Mouse (Mus musculus): Measurements from ENCODE around the gene Tdrd9. TPM values are rescaled to one million over a fixed set of nuclear protein-coding genes. Genes with fewer than 3 reads are reported as not detected.
"Not testable (repeated sequence)": the region's sequence is repeated elsewhere in the genome, so short reads cannot be mapped to it uniquely, and the experiment has no call there.

Gene Tdrd9
- polyA plus RNA-seq, 1 experiment from 2014 or later = 0.32 TPM

- TF ChIP-seq CTCF (IDR thresholded peaks at IDR 0.05; ENCODE audit: low read depth) = peak; percentile 23
- H3K4me2 ChIP-seq (ENCODE audit: low read length) = no peak overlapping the region
- WGBS = 43% methylated on average over 11 of the region's 11 CpGs
- peak overlapping the region; percentile 38 for H3K27ac ChIP-seq
- ATAC-seq (replicated peaks; ENCODE audit: low FRiP score, low read depth) = peak; percentile 80
- H3K36me3 ChIP-seq (ENCODE audit: insufficient read depth, low read length) = no peaks in the 10 kb centered on the region
- no peaks in the 10 kb centered on the region for H3K9me3 ChIP-seq (replicated peaks; ENCODE audit: low read length)
- H3K4me1 ChIP-seq (replicated peaks; ENCODE audit: insufficient read depth, low read length) = peaks cover 48% of the 10 kb centered on the region
- no peaks in the 10 kb centered on the region for H3K27me3 ChIP-seq (ENCODE audit: insufficient read depth, low read length)
- DNase-seq (ENCODE audit: low spot score) = peak; percentile 78
- H3K4me3 ChIP-seq (replicated peaks; ENCODE audit: low read depth, low read length) = no peak overlapping the region
- no peak overlapping the region for H3K9ac ChIP-seq (ENCODE audit: low read depth, low read length)
These were observed 38.2 kb upstream of the Tdrd9 start for GRCm38 (mm10) chr12:111933032-111933704.

DNA sequence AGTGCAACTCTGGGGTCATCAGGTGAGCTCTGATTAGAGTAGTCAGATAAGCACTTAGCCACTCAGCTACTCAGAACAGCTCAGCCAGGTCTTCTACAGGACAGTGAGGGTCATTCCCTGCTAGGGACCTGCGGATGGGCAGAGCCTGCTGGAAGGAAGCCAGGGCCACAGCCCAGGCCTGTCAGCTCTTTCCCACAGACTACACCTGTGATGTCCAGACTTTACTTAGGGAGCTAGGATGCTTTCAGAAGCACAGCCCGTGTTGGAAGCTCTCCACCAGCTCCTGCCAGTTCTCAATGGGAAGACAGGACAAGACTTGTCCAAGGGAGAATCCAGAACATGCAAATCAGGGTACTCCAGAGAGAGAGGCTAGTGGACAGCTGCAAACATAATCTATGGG, 37.4 kb upstream of the Tdrd9 start:
- Histone ChIP-seq H3K27ac (peak overlapping the region; percentile 38; the same call in 1 of the 2 replicates), H3K27me3 (ENCODE audit: insufficient read depth, low read length) (no peaks in the 10 kb centered on the region), H3K4me3 (replicated peaks; ENCODE audit: low read depth, low read length) (no peak overlapping the region), H3K9ac (ENCODE audit: low read depth, low read length) (no peak overlapping the region), H3K9me3 (replicated peaks; ENCODE audit: low read length) (no peaks in the 10 kb centered on the region), H3K36me3 (ENCODE audit: insufficient read depth, low read length) (no peaks in the 10 kb centered on the region), H3K4me1 (replicated peaks; ENCODE audit: insufficient read depth, low read length) (peaks cover 54% of the 10 kb centered on the region), H3K4me2 (ENCODE audit: low read length) (no peak overlapping the region)
- whole genome bisulfite sequencing = 51% methylated on average over 2 of the region's 2 CpGs
- no peak for ATAC-seq (replicated peaks; ENCODE audit: low FRiP score, low read depth)
- no peak for DNase-seq (ENCODE audit: low spot score)
- no peak for TF ChIP-seq CTCF (IDR thresholded peaks at IDR 0.05; ENCODE audit: low read depth)

GRCm38 (mm10) chr12:111936706-111937550, 34.4 kb upstream of the Tdrd9 start:
- no peak overlapping the region for H3K4me3 ChIP-seq (replicated peaks; ENCODE audit: low read depth, low read length)
- no peaks in the 10 kb centered on the region for H3K36me3 ChIP-seq (ENCODE audit: insufficient read depth, low read length)
- DNase-seq (ENCODE audit: low spot score) (peak; percentile 64), ATAC-seq (replicated peaks; ENCODE audit: low FRiP score, low read depth) (peak; percentile 67)
- no peak for TF ChIP-seq CTCF (IDR thresholded peaks at IDR 0.05; ENCODE audit: low read depth)
- no peaks in the 10 kb centered on the region for H3K27me3 ChIP-seq (ENCODE audit: insufficient read depth, low read length)
- H3K4me1 ChIP-seq (replicated peaks; ENCODE audit: insufficient read depth, low read length) = peaks cover 52% of the 10 kb centered on the region
- 0 out of 2 replicates have a peak overlapping the region, but pooled peaks have one; percentile 27 for H3K9ac ChIP-seq (ENCODE audit: low read depth, low read length)
- H3K9me3 ChIP-seq (replicated peaks; ENCODE audit: low read length) = no peaks in the 10 kb centered on the region
- H3K27ac ChIP-seq = peak overlapping the region; percentile 89
- peak overlapping the region; percentile 25 for H3K4me2 ChIP-seq (ENCODE audit: low read length)
- WGBS = 31% methylated on average over 24 of the region's 24 CpGs

GRCm38 (mm10) chr12:111938623-111939177, 32.7 kb upstream of the Tdrd9 start:
- Histone ChIP-seq H3K36me3 (ENCODE audit: insufficient read depth, low read length) (no peaks in the 10 kb centered on the region), H3K4me3 (replicated peaks; ENCODE audit: low read depth, low read length) (no peak overlapping the region), H3K27ac (peak overlapping the region; percentile 89; the same call in 1 of the 2 replicates), H3K4me2 (ENCODE audit: low read length) (no peak overlapping the region), H3K9ac (ENCODE audit: low read depth, low read length) (no peak overlapping the region), H3K9me3 (replicated peaks; ENCODE audit: low read length) (no peaks in the 10 kb centered on the region), H3K4me1 (replicated peaks; ENCODE audit: insufficient read depth, low read length) (peaks cover 40% of the 10 kb centered on the region), H3K27me3 (ENCODE audit: insufficient read depth, low read length) (no peaks in the 10 kb centered on the region)
- WGBS = 33% methylated on average over 1 of the region's 1 CpGs
- ATAC-seq (replicated peaks; ENCODE audit: low FRiP score, low read depth) (peak; percentile 23; the same call in 1 of the 2 replicates), DNase-seq (ENCODE audit: low spot score) (peak; percentile 73)
- TF ChIP-seq CTCF (IDR thresholded peaks at IDR 0.05; ENCODE audit: low read depth) = no peak

DNA sequence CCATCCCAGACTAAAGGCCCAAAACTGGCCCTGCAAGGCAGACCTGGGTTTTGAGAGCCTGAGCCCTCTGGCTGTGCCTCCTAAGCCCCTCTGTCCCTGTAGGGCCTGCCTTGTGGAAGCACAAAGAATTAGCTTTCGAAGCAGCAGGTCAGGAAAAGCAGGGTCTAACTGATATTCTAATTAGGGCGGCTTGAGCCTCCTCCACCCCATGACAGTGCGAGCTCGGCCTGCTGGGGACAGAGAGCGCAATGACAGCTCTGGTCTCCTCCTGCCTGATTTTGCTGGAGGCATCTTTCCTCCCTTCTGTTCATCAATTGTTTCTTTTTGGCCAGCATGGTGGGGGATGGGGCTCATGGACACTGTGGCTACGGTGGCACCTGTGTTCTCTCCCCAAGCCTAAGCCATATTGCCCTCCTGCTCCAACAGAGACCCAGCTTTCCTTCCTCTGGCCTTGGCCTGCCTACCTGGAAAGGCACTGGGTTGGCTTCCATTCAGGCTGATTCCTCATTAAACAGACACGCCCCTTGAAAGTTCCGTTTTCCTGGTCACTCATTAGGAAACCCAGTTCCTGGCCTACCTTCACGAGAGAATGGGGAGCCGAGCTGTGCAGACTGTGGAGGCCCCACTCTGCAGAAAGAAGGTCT, 27.8 kb upstream of the Tdrd9 start:
- WGBS = 71% methylated on average over 10 of the region's 10 CpGs
- Histone ChIP-seq H3K27me3 (ENCODE audit: insufficient read depth, low read length) (no peaks in the 10 kb centered on the region), H3K9ac (ENCODE audit: low read depth, low read length) (0 out of 2 replicates have a peak overlapping the region, but pooled peaks have one; percentile 24), H3K4me3 (replicated peaks; ENCODE audit: low read depth, low read length) (no peak overlapping the region), H3K36me3 (ENCODE audit: insufficient read depth, low read length) (no peaks in the 10 kb centered on the region), H3K27ac (peak overlapping the region; percentile 68; the same call in 1 of the 2 replicates), H3K4me2 (ENCODE audit: low read length) (0 out of 2 replicates have a peak overlapping the region, but pooled peaks have one; percentile 24), H3K4me1 (replicated peaks; ENCODE audit: insufficient read depth, low read length) (peaks cover 19% of the 10 kb centered on the region; the same call in 1 of the 2 replicates), H3K9me3 (replicated peaks; ENCODE audit: low read length) (no peaks in the 10 kb centered on the region)
- no peak for ATAC-seq (replicated peaks; ENCODE audit: low FRiP score, low read depth)
- no peak for DNase-seq (ENCODE audit: low spot score)
- no peak for TF ChIP-seq CTCF (IDR thresholded peaks at IDR 0.05; ENCODE audit: low read depth)

DNA sequence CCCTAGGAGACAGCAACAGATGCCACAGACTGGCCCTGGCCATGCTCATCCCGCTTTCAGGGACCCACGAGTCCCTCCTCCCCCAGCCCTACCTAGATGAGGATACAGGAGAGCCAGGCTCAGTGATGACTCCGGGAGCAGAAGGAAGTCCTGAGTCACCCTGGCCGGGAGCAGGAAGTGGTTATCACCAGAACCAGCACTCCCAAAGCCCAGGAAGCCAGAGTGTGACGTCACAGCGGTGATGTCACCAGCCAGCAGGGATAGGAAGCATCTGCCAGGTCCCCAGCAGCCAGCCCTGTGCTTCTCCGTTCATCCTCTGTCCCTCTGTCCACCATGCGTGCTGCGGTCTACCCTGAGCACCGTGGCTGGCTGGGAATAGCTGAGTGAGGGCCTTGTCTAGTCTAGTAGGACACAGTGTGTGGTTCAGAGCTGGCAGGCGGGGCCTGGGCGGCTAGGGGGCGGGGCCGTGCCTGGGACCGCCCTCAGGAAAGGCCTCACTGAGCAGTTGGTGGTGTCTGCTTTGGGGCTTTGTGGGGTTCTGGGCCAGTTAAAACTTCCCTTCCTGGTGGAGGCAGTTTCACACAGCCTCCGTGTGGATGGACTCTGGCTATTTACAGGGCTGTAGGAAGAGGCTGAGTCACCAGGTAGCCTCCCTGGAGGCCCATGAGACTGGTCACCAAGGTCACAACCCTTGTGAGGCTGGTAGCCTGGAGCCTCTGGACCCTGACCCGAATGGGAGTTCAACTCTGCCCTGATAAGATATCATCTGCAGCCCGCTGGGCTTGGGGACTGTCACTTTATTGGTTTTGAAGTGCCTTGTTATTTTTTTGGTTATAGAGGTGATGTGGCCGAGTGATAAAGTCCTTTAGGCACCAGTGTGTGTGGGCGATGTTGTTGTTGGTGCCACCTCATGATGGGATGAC, 27.0 kb upstream of the Tdrd9 start:
- DNase-seq (ENCODE audit: low spot score); H3K4me3 ChIP-seq (replicated peaks; ENCODE audit: low read depth, low read length): not testable (repeated sequence)
- ATAC-seq (replicated peaks; ENCODE audit: low FRiP score, low read depth) = peak; percentile 72

More for the DNA sequence above, 27.0 kb upstream of the Tdrd9 start:
- not testable (repeated sequence) for H3K9me3 ChIP-seq (replicated peaks; ENCODE audit: low read length); H3K36me3 ChIP-seq (ENCODE audit: insufficient read depth, low read length); H3K9ac ChIP-seq (ENCODE audit: low read depth, low read length); H3K27me3 ChIP-seq (ENCODE audit: insufficient read depth, low read length)
- H3K4me2 ChIP-seq (ENCODE audit: low read length) = 0 out of 2 replicates have a peak overlapping the region, but pooled peaks have one; percentile 24
- H3K4me1 ChIP-seq (replicated peaks; ENCODE audit: insufficient read depth, low read length) = peaks cover 16% of the 10 kb centered on the region; the same call in 1 of the 2 replicates
- peak overlapping the region; percentile 90 for H3K27ac ChIP-seq
- WGBS = 52% methylated on average over 13 of the region's 20 CpGs
